Mouse (Mus musculus) testis, adult 2 months (tissue): ENCODE results near the gene Agpat3.

Source experiments
- CTCF ChIP-seq: fragments of 200-500 bp; IDR thresholded peaks from 2 replicates; pipeline ENCODE4 v1.5.1; 2012; ENCODE audit warnings: low read depth, mild to moderate bottlenecking, inconsistent platforms, low read length, moderate library complexity; ENCODE audit not compliant: control insufficient read depth, insufficient read depth, insufficient replicate concordance
- POLR2A ChIP-seq: fragments of 200-500 bp; IDR thresholded peaks from 2 replicates; pipeline ENCODE4 v1.6.1; 2012; ENCODE audit warnings: low read depth, mild to moderate bottlenecking, inconsistent platforms, low read length, moderate library complexity; ENCODE audit not compliant: control insufficient read depth

DNA sequence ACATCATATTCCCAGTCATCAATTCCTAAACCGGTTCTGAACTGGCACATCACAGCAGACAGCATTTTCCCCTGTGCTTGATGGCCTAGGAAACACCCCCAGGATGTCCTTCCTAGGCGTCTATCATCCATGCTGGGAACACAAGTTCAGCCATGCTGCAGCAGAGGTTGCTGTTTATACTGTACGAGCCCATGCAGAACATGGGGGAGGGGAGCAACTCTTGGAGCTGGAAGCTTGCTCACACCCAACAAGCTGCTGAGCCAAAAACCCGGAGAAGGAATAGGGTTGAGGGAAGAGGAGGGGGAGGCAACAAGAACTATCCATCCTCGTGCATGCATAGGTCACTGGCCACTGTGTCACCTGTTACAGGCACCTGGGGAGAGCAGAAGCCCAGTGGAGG lies 92.0 kb downstream of the Agpat3 start:
- no peak for TF ChIP-seq POLR2A
- TF ChIP-seq CTCF = no peak
